Mouse (Mus musculus) left cerebral cortex, adult 2 months (tissue): ENCODE measurements around the gene Tigit. TPM values are rescaled to one million over a fixed set of nuclear protein-coding genes. Genes with fewer than 3 reads are reported as not detected.

ENCODE experiments used
- DNase-seq, 2 experiments: peaks; one replicate each; pipeline ENCODE4 v3.0.0; 2021 to 2022; ENCODE audit warnings: low spot score in 2 of 2, mixed read lengths in 1 of 2; ENCODE audit errors: extremely low spot score in 1 of 2
- H3K27ac ChIP-seq: fragments of 200-600 bp; 2 replicates; pipeline ENCODE4 v1.8.1; 2022
- H3K4me3 ChIP-seq: fragments of 200-600 bp; 2 replicates; pipeline ENCODE4 v1.8.1; 2022
- CTCF ChIP-seq: fragments of 200-600 bp; IDR thresholded peaks from 2 replicates; pipeline ENCODE4 v1.8.1; 2022; ENCODE audit warnings: antibody characterized with exemption, mild to moderate bottlenecking, moderate library complexity
- intact Hi-C: fragments of 180-260 bp; cut with DNase I; formaldehyde crosslinking; loops from one replicate; pipeline ENCODE4 v1.15.1; 2025
- total RNA-seq, 2 experiments: library from RNA; stranded (reverse); gene quantifications; 2 replicates each; pipeline ENCODE4 v1.2.3; 2021

Gene Tigit
- total RNA-seq, 2 experiments from 2014 or later = not detected

DNA sequence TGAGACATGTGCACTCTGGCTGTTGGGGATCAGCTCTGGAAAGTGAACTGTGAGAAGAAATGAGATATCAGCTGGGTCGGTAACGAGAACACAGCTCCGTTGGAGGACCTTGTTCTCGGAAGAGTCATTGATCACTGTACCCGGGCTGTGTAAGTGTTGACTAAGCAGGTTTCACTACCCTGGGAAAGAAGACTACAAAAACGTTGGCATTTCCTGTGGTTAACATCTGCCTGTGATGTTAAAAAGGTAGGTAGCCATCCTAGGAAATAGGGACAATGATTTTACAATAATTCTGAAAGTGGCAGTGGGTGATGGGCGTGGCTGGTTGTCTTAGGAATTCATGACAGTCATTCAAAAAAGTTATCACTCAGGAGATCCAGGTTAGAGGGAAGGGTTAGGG, 31.9 kb upstream of the Tigit start:
- intact Hi-C loops = loop anchor here (5.0 kb wide), 1 partner anchor 69 kb away; no protein-coding TSS in a partner anchor
- DNase-seq = no peak
- no peak for TF ChIP-seq CTCF
- Histone ChIP-seq H3K27ac (no peak overlapping the region), H3K4me3 (no peak overlapping the region)

DNA sequence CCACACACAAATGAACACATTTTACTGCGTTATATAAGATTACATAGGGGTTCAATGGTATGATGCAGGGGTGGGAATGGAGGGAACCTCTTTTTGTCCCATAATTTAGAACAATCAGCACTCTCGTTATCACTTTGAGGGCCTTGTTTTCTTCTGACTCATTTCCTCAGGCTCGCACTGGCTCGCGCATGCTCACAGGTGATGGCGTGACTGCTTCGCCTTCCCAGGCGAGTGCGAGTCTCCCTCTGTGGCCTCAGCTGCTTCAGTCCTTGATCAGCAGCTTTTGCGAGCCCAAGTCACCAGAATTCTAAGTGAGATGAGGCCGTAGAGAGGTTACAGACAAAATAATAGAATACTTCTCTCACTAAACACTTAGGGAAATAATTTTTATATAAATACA, 30.2 kb upstream of the Tigit start:
- Histone ChIP-seq H3K4me3 (no peak overlapping the region), H3K27ac (no peak overlapping the region)
- no peak for TF ChIP-seq CTCF
- no peak for DNase-seq
- intact Hi-C loops = no loop called here

DNA sequence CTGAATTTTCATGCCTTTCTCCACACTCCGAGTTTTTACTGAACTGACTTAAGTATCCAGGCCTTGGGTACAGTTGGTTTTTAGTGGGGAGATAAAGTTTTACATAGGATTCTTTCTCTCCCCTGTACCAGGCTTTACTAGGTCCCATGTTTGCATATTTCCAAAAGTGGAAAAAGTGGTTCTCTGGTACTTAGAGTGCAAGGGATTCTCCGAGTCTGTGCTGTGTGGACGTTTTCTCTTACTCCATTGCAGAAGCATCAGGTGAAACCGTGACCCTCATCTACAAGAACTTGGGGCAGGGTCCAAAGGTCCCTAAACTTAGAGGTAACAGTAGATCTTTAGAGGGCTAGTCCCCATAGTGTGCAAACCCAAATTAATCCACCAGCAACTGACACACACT, 28.7 kb upstream of the Tigit start:
- DNase-seq = no peak
- intact Hi-C loops = no loop called here
- H3K4me3 ChIP-seq = no peak overlapping the region
- TF ChIP-seq CTCF = no peak
- H3K27ac ChIP-seq = no peak overlapping the region

DNA sequence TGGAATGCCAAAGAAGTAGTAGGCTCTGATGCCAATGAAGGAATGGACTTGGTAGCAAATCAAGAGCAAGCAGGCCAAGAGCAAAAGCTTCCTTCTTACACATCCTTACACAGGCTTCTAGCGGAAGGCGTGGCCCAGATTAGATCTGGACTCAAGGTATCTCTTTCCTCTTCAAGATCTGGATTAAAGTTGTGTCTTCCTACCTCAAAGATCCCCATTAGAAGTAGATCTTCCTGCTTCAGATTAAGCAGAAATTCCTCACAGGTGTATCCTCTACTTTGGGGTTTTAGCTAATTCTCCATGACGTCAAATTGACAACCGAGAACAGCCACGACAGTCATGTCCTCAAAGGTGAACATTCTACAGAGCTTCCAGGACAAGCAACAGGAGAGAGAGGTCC, 27.8 kb upstream of the Tigit start:
- no peak overlapping the region for H3K4me3 ChIP-seq
- DNase-seq = no peak
- intact Hi-C loops = no loop called here
- no peak overlapping the region for H3K27ac ChIP-seq
- no peak for TF ChIP-seq CTCF

DNA sequence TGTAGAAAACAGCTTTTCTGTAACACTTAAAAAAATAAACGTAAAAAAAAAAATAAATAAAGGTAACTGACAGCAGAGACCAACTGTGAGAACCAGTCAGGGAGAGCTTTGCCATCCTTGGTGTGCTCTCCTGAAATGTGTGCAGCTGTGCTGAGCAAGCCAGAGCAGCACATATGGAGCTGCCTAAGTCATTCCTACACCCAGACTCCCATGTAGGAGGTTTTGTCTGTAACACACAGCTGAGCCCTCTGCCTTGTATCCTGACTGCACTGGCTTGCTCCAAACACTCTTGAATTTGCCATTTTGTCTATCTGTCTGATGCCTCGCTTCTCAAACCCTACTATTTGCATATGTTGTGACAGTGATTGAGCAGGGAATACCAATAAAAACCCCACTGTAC, 27.0 kb upstream of the Tigit start:
- DNase-seq = no peak
- no peak overlapping the region for H3K27ac ChIP-seq
- intact Hi-C loops = no loop called here

DNA sequence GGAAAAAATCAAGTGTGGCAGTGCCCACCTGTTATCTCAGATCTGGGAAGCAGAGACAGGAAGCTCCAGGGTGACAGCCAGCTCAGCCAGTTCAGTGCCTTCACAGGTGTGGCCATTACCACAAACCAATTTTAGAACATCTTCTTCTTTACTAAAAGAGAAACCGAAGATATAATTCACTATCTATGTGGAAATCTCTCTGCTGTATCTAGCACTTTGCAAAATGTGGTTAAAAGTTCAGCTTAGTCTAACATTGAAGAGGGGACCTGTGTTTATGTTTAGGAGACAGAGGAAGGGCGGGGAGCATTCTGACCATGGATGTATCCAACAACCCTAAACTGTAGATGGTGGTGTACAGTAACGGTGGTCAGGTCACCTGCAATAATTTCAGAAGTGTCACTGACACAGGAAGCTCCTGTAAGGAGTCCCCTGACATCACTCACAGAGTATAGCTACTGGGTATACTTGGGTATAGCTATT, 26.3 kb upstream of the Tigit start:
- TF ChIP-seq CTCF = no peak
- Histone ChIP-seq H3K4me3 (no peak overlapping the region), H3K27ac (no peak overlapping the region)
- no peak for DNase-seq
- intact Hi-C loops = no loop called here

More for the DNA sequence above, 27.0 kb upstream of the Tigit start:
- TF ChIP-seq CTCF = no peak
- no peak overlapping the region for H3K4me3 ChIP-seq

DNA sequence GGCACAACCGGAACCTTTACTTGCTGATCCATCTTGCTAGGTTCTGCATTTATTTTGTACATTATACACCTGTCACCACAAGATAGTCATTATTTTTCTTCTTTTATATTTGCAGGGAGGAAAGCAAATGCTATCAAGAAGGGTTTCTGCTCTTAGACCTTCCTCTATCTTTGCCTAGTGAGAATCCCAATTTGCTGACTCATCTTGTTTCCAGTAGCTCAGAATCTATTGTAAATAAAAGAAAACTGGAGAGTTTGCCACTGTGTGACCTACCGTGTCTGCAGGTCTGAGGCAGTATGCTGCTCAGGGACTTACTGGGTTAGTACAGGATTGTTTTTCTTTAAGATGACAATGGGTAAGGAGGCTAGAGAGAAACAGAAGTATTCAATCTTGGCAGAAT, 24.0 kb upstream of the Tigit start:
- TF ChIP-seq CTCF = no peak
- intact Hi-C loops = no loop called here
- no peak overlapping the region for H3K4me3 ChIP-seq
- DNase-seq = no peak
- no peak overlapping the region for H3K27ac ChIP-seq

DNA sequence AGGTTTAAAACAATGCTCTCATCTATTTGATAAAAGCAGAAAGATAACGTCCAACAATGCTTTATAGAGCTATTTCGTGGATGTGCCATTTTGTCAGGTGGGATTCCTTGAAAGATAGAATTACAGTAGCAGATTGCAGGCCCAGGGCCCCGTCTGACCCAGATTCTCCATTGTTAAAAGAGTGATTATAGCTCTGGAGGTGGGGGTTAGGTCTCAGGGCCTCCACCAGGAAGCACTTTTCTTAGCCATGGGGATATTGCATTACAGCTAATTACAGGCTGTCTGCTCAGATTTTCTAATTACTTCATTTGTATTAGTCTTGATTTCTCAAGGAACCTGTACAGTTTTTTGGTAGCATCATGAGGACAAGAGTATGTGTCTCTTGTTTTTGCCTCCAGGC, 10.5 kb upstream of the Tigit start:
- no peak overlapping the region for H3K4me3 ChIP-seq

DNA sequence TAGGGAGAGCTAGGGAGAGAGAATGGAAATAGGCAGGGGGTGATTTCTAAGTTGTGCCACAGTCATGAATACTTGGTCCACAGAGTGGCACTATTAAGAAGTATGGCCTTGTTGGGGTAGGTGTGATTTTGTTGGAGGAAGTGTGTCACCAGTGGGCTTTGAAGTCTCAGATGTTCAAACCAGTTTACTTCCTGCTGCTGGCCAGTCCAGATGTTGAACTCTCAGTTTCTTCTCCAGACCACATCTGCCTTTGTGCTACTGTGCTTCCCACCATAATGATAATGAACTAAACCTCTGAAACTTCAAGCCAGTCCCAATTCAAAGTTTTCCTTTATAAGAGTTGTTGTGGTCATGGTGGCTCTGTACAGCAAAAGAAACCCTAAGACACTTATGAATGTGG, 8.8 kb upstream of the Tigit start:
- intact Hi-C loops = no loop called here
- DNase-seq = no peak
- no peak overlapping the region for H3K4me3 ChIP-seq
- no peak overlapping the region for H3K27ac ChIP-seq
- no peak for TF ChIP-seq CTCF

More for the DNA sequence above, 10.5 kb upstream of the Tigit start:
- intact Hi-C loops = no loop called here
- no peak overlapping the region for H3K27ac ChIP-seq
- DNase-seq = no peak
- TF ChIP-seq CTCF = no peak

DNA sequence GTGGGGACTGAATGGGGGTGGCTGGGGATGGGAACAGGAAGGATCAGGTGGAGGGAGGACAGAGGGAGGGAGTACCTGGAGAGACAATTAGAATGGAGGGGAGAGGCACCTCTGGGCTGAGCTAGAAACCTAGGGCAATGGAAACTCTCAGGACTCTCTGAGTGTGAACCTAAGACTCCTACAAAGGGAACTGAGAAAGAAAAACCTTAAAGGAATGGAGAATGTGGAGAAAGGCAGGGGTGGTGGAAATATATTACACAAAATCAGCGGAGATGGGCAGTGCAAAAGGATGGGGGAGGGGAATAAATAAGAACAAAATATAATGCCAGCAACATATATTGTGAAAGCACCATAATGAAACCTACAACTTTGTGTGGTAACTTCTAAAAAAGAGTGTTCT, 8.0 kb upstream of the Tigit start:
- H3K4me3 ChIP-seq = no peak overlapping the region
- DNase-seq = no peak
- intact Hi-C loops = no loop called here
- no peak for TF ChIP-seq CTCF
- no peak overlapping the region for H3K27ac ChIP-seq

DNA sequence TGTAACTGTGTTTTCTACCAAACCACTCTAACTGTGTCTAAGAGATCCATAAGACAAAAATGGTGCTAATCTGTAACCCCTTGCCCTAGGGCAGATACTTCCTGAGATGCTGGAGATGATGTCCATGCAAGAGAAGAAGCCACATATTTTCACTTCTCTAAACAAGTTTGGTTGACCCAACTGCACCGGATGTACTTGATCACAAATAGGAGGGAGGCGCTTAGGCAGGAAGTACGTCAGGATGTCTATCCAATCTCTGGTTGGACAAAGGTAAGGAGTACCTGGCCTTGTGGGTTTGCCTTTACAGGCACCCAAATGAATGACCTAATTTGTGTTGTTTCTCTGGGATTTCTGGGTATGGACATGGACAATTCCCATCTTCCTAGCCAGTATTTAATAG, 4.3 kb upstream of the Tigit start:
- no peak for TF ChIP-seq CTCF
- no peak overlapping the region for H3K27ac ChIP-seq
- no peak for DNase-seq
- intact Hi-C loops = no loop called here
- no peak overlapping the region for H3K4me3 ChIP-seq

DNA sequence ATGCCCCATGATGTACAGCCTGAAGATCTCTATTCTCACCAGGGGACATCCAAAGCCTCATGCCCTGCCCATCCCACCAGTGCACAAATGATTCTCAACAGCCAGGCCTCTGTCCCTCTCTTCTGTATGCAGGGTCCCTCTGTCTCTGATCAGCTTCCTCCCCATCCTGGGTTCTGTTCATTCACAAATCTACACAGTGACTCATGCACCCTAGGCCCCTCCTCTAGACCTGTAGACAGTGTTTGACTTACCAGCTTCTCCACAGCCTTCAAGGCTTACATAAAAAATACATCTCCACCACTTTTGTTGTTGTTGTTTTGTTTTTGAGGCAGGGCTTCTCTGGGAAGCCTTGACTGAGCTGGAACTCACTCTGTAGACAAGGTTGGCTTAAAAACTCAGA, 915 bp upstream of the Tigit start:
- no peak for TF ChIP-seq CTCF
- no peak overlapping the region for H3K4me3 ChIP-seq
- no peak for DNase-seq
- H3K27ac ChIP-seq = no peak overlapping the region
- intact Hi-C loops = no loop called here

DNA sequence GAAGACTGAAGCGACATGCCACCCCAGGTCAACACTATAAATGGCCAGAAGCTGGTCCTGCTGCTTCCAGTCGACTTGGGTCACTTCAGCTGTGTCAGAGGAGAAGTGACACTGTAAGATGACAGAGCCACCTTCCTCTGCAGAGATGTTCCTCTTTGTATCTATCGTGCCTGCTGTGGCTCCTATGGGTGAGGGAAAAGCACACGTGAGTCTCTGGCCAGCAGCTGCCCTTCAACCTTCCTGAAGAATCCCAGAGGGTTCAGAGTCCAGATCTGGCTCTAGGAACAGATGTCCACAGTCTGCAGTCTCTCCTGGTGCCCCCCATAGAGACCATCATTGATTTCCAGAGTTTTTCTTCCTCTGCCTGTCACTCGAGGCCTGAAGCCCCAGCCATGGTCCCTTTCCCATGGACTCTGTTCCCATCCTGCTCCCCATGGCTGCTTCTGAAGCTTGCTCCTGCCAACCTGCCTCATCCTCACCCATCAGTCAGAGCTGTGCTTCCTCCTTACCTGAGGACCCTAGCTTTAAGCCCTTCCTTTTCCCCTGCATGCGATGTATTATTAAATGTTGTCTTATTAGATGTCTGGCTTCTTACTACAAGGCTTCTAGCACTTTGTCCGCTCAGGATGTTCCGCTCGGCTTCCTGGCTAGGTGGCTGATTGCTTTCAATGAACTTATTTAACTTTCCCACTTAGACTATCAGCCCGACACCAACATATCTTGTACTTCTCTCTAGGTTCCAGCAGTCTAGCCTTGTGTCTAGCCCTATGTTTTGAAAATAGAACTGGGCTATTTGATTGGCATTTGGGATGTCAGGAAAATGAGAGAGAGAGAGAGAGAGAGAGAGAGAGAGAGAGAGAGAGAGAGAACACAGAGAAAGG, 1.6 kb downstream of the Tigit start:
- Histone ChIP-seq H3K4me3 (no peak overlapping the region), H3K27ac (no peak overlapping the region)
- intact Hi-C loops = no loop called here
- no peak for TF ChIP-seq CTCF
- DNase-seq = no peak
